Mouse (Mus musculus) midbrain, embryonic 10.5 days (tissue): ENCODE measurements around the gene Rnf11. TPM values are rescaled to one million over a fixed set of nuclear protein-coding genes. Genes with fewer than 3 reads are reported as not detected.

ENCODE experiments used
- DNase-seq: peaks from one replicate; pipeline ENCODE4 v3.0.0-alpha.2; 2017; ENCODE audit warnings: low spot score
- H3K27ac ChIP-seq: fragments of 300-500 bp; sonication (generic); replicated peaks from 2 replicates; pipeline ENCODE4 v1.5.1; 2016; ENCODE audit warnings: mild to moderate bottlenecking
- H3K27me3 ChIP-seq: fragments of 300-500 bp; sonication (generic); 2 replicates; pipeline ENCODE4 v1.6.1; 2016; ENCODE audit warnings: low read depth, mild to moderate bottlenecking; ENCODE audit not compliant: poor library complexity, severe bottlenecking
- H3K36me3 ChIP-seq: fragments of 300-500 bp; sonication (generic); 2 replicates; pipeline ENCODE4 v1.6.1; 2016; ENCODE audit warnings: mild to moderate bottlenecking, moderate library complexity
- H3K4me1 ChIP-seq: fragments of 300-500 bp; sonication (generic); 2 replicates; pipeline ENCODE4 v1.6.1; 2016
- H3K4me3 ChIP-seq: fragments of 300-500 bp; sonication (generic); 2 replicates; pipeline ENCODE4 v1.5.1; 2016; ENCODE audit warnings: mild to moderate bottlenecking, moderate library complexity
- H3K9me3 ChIP-seq: fragments of 300-500 bp; sonication (generic); replicated peaks from 2 replicates; pipeline ENCODE4 v1.6.1; 2016; ENCODE audit warnings: mild to moderate bottlenecking
- WGBS: fragments of 180-500 bp; shearing (Covaris S2); methylation state at CpG from one replicate; pipeline ENCODE4 v1.1.7; 2016; 5-methylcytosine and 5-hydroxymethylcytosine counted together
- polyA plus RNA-seq: library from polyadenylated mRNA; unstranded; fragments of >200 nt; fragmentation: Nextera tagmentation; extraction: Ambion mirVana; gene quantifications from 2 replicates; pipeline ENCODE4 v1.2.1, GENCODE M21; 2016

Rnf11 gene
- polyA plus RNA-seq, 1 experiment from 2014 or later = 24.5 TPM

- peaks cover 12% of the 10 kb centered on the region for H3K4me1 ChIP-seq
- no peak overlapping the region for H3K4me3 ChIP-seq
- no peak overlapping the region for H3K27ac ChIP-seq
- H3K9me3 ChIP-seq = no peaks in the 10 kb centered on the region
- no peak for DNase-seq
- peaks cover 15% of the 10 kb centered on the region for H3K36me3 ChIP-seq
- 93% methylated on average over 3 of the region's 3 CpGs for WGBS
- H3K27me3 ChIP-seq = no peaks in the 10 kb centered on the region
Observed at GRCm38 (mm10) chr4:109472566-109472965, 12.0 kb downstream of the Rnf11 start.

GRCm38 (mm10) chr4:109471606-109472005 lies 12.9 kb downstream of the Rnf11 start:
- Histone ChIP-seq H3K27me3 (no peaks in the 10 kb centered on the region), H3K9me3 (no peaks in the 10 kb centered on the region), H3K27ac (no peak overlapping the region), H3K4me3 (no peak overlapping the region), H3K4me1 (peaks cover 12% of the 10 kb centered on the region), H3K36me3 (peaks cover 15% of the 10 kb centered on the region)
- no peak for DNase-seq

- H3K4me3 ChIP-seq = no peak overlapping the region
- no peaks in the 10 kb centered on the region for H3K9me3 ChIP-seq
Observed at GRCm38 (mm10) chr4:109467687-109468086, 16.8 kb downstream of the Rnf11 start.

GRCm38 (mm10) chr4:109463892-109464291 lies 20.6 kb downstream of the Rnf11 start:
- H3K27me3 ChIP-seq = no peaks in the 10 kb centered on the region
- H3K27ac ChIP-seq = no peak overlapping the region
- no peak for DNase-seq
- H3K9me3 ChIP-seq = no peaks in the 10 kb centered on the region
- H3K36me3 ChIP-seq = no peaks in the 10 kb centered on the region
- H3K4me3 ChIP-seq = no peak overlapping the region
- H3K4me1 ChIP-seq = no peaks in the 10 kb centered on the region

More at GRCm38 (mm10) chr4:109467687-109468086, 16.8 kb downstream of the Rnf11 start:
- Histone ChIP-seq H3K36me3 (peaks cover 10% of the 10 kb centered on the region), H3K27ac (no peak overlapping the region), H3K4me1 (no peaks in the 10 kb centered on the region; the same call in 1 of the 2 replicates), H3K27me3 (no peaks in the 10 kb centered on the region)
- no peak for DNase-seq

- Histone ChIP-seq H3K27ac (no peak overlapping the region), H3K9me3 (no peaks in the 10 kb centered on the region), H3K36me3 (peaks cover 3% of the 10 kb centered on the region; the same call in 1 of the 2 replicates), H3K4me3 (no peak overlapping the region), H3K4me1 (no peaks in the 10 kb centered on the region), H3K27me3 (no peaks in the 10 kb centered on the region)
- WGBS = 77% methylated on average over 3 of the region's 3 CpGs
- DNase-seq = no peak
Observed at GRCm38 (mm10) chr4:109460421-109461179, 23.9 kb downstream of the Rnf11 start.

- H3K4me3 ChIP-seq = no peak overlapping the region
- WGBS = 96% methylated on average over 6 of the region's 6 CpGs
- no peaks in the 10 kb centered on the region for H3K4me1 ChIP-seq
- H3K27me3 ChIP-seq = no peaks in the 10 kb centered on the region
- no peaks in the 10 kb centered on the region for H3K9me3 ChIP-seq
- H3K36me3 ChIP-seq = peaks cover 28% of the 10 kb centered on the region
- no peak overlapping the region for H3K27ac ChIP-seq
- no peak for DNase-seq
Observed at GRCm38 (mm10) chr4:109456821-109457220, 27.7 kb downstream of the Rnf11 start.

GRCm38 (mm10) chr4:109448531-109448930 lies 36.0 kb downstream of the Rnf11 start:
- H3K4me1 ChIP-seq = peaks cover 8% of the 10 kb centered on the region
- peaks cover 20% of the 10 kb centered on the region for H3K36me3 ChIP-seq
- no peaks in the 10 kb centered on the region for H3K27me3 ChIP-seq
- H3K4me3 ChIP-seq = no peak overlapping the region
- H3K27ac ChIP-seq = no peak overlapping the region
- WGBS = 97% methylated on average over 2 of the region's 2 CpGs
- H3K9me3 ChIP-seq = no peaks in the 10 kb centered on the region
- DNase-seq = no peak

DNA sequence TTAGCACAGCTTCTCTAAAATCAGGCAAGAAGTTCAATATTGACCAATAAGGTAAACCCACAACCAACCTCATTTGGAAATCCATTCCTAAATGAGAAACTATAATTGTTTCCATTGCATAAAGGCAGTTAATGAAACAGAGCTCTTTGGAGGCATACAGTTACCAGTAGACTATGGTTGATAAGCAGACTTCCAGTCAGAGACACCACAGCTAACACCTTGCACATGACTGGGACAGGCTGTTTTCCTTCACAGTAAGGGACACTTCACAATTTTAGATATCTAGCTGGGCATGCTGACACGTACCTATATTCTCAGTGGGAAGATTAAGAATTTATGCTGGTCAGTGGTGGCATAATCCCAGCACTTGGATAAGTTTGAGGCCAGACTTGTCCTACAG lies 38.6 kb downstream of the Rnf11 start:
- Histone ChIP-seq H3K4me3 (no peak overlapping the region), H3K36me3 (peaks cover 3% of the 10 kb centered on the region; the same call in 1 of the 2 replicates), H3K27me3 (no peaks in the 10 kb centered on the region), H3K27ac (no peak overlapping the region), H3K9me3 (no peaks in the 10 kb centered on the region), H3K4me1 (peaks cover 8% of the 10 kb centered on the region)
- no peak for DNase-seq
- whole genome bisulfite sequencing = 85% methylated on average over 1 of the region's 1 CpGs

DNA sequence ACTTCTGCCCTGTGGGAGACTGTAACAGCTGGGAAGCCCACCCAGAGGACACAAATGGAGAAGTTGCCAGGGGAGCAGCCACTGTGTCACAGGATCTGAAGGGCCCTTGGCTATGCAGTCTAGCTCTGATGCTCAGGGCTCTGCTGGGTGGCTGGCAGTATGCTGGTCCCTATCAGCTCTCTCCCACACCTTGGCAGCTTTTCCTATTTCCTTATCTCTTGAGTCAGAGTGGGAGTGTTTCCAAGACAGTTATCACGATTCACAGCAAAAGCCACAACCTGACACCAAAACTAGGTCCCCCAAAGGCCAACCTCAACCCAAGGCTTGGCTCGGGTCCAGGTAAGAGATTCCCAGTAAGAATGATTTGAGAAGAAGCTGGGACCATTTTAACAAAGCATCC lies 39.1 kb downstream of the Rnf11 start:
- Histone ChIP-seq H3K27ac (no peak overlapping the region), H3K4me3 (no peak overlapping the region), H3K4me1 (peaks cover 8% of the 10 kb centered on the region), H3K27me3 (no peaks in the 10 kb centered on the region), H3K9me3 (no peaks in the 10 kb centered on the region), H3K36me3 (no peaks in the 10 kb centered on the region)
- 89% methylated on average over 2 of the region's 2 CpGs for WGBS
- no peak for DNase-seq

- Histone ChIP-seq H3K4me1 (peaks cover 8% of the 10 kb centered on the region), H3K27me3 (no peaks in the 10 kb centered on the region), H3K36me3 (no peaks in the 10 kb centered on the region), H3K9me3 (no peaks in the 10 kb centered on the region), H3K4me3 (no peak overlapping the region), H3K27ac (no peak overlapping the region)
- DNase-seq = no peak
- WGBS = 48% methylated on average over 2 of the region's 2 CpGs
Observed at GRCm38 (mm10) chr4:109444951-109445350, 39.6 kb downstream of the Rnf11 start.

DNA sequence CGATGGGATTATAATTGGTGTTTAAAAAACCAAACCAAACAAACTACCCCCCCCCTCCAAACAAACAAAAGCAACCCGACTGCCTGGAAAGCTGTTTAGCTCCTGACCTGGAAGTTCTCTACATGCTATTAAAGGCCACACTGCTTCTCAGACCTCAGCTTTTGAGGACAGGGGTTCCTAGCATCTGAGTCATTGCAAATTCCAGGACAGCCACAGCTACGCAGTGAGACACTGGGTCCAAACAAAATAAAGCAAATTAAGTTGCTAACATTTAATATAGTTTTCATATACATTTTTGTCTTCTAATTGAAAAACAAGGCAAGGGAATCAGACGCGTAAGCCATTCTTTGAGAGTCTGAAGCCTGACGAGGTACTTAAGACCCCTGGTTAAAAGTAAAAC lies 40.1 kb downstream of the Rnf11 start:
- 72% methylated on average over 6 of the region's 6 CpGs for WGBS
- Histone ChIP-seq H3K27me3 (no peaks in the 10 kb centered on the region), H3K27ac (no peak overlapping the region), H3K36me3 (no peaks in the 10 kb centered on the region), H3K9me3 (no peaks in the 10 kb centered on the region), H3K4me1 (peaks cover 8% of the 10 kb centered on the region), H3K4me3 (no peak overlapping the region)
- no peak for DNase-seq

DNA sequence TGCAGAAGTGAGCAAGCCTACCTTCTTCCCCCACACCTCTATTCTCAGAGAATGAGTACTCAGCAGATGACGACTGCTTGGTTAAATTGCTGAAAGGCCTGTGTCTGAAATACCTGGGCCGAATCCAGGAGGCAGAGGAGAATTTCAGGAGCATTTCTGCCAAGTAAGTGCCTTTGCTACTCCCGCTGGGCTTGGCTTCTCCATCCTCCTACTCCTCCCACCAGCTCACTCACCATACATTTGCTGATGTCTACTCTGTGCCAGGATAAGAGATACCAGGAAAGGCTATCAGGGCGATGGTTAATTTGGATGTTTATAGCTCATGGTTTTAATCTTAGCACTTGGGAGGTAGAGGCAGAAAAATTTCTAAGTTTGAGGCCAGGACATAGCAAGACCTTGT lies 41.9 kb downstream of the Rnf11 start:
- no peaks in the 10 kb centered on the region for H3K9me3 ChIP-seq
- no peaks in the 10 kb centered on the region for H3K27me3 ChIP-seq
- H3K4me1 ChIP-seq = peaks cover 8% of the 10 kb centered on the region
- H3K36me3 ChIP-seq = no peaks in the 10 kb centered on the region
- DNase-seq = no peak
- H3K4me3 ChIP-seq = no peak overlapping the region
- 84% methylated on average over 4 of the region's 4 CpGs for WGBS
- H3K27ac ChIP-seq = no peak overlapping the region

DNA sequence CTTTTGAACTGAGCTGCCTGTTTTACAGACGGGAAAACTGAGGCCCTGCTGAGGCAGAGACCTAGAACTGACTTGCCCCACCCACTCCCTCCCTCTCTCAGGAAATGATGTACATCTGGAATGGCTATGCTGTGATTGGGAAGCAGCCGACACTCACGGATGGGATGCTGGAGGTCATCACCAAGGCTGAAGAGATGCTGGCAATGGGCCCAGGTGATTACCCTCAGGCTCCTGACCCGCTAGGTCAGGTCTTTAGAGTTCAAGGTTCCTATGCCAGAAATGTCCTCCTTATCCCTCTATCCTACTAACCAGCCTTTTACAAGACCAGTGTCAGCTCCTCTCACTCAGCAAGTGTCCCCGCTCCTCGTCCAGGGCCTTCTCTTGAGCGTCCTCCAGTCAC lies 42.4 kb downstream of the Rnf11 start:
- Histone ChIP-seq H3K4me1 (peaks cover 8% of the 10 kb centered on the region), H3K27me3 (no peaks in the 10 kb centered on the region), H3K4me3 (no peak overlapping the region), H3K9me3 (no peaks in the 10 kb centered on the region), H3K36me3 (no peaks in the 10 kb centered on the region), H3K27ac (no peak overlapping the region)
- DNase-seq = no peak
- WGBS = 95% methylated on average over 7 of the region's 7 CpGs
